Mouse (Mus musculus) C2C12 (cell line): ENCODE measurements around the gene Prl3d2. TPM values are rescaled to one million over a fixed set of nuclear protein-coding genes. Genes with fewer than 3 reads are reported as not detected.
A peak's percentile ranks its signal among the peaks of the same experiment; 100 is the strongest.
"Not testable (repeated sequence)": the region's sequence is repeated elsewhere in the genome, so short reads cannot be mapped to it uniquely, and the experiment has no call there.

ENCODE experiments used
- H3K27me3 ChIP-seq: one replicate; pipeline ENCODE4 v1.6.1; 2011; ENCODE audit not compliant: control insufficient read depth, insufficient read depth, insufficient read length
- H3K36me3 ChIP-seq: one replicate; pipeline ENCODE4 v1.6.1; 2011; ENCODE audit not compliant: control insufficient read depth, insufficient read depth
- H3K4me3 ChIP-seq: one replicate; pipeline ENCODE4 v1.5.1; 2011; ENCODE audit warnings: mild to moderate bottlenecking, control low read depth; ENCODE audit not compliant: poor library complexity, insufficient read depth, severe bottlenecking
- H3K79me2 ChIP-seq: one replicate; pipeline ENCODE4 v1.6.1; 2011; ENCODE audit not compliant: control insufficient read depth, insufficient read depth
- H3K79me3 ChIP-seq: one replicate; pipeline ENCODE4 v1.6.1; 2011; ENCODE audit warnings: low read depth, control low read depth
- H3ac ChIP-seq: one replicate; pipeline ENCODE3; 2011; ENCODE audit warnings: low read depth; ENCODE audit not compliant: control insufficient read depth, insufficient read length
- CEBPB ChIP-seq: IDR thresholded peaks from one replicate; pipeline ENCODE4 v1.6.1; 2011; ENCODE audit warnings: low read depth, mild to moderate bottlenecking, control low read depth, moderate library complexity
- CTCF ChIP-seq: IDR thresholded peaks from one replicate; pipeline ENCODE4 v1.5.1; 2011; ENCODE audit not compliant: control insufficient read depth, insufficient read depth, insufficient read length
- FOSL1 ChIP-seq: IDR thresholded peaks from one replicate; pipeline ENCODE4 v1.8.0; 2011; ENCODE audit warnings: mild to moderate bottlenecking, low read length; ENCODE audit not compliant: poor library complexity, insufficient read depth, severe bottlenecking
- MAX ChIP-seq: IDR thresholded peaks from one replicate; pipeline ENCODE4 v1.6.1; 2011; ENCODE audit warnings: mild to moderate bottlenecking, control low read depth
- MYOD1 ChIP-seq: IDR thresholded peaks from one replicate; pipeline ENCODE4 v1.6.1; 2011; ENCODE audit warnings: low read depth; ENCODE audit not compliant: control insufficient read depth, insufficient read length
- MYOG ChIP-seq: IDR thresholded peaks from one replicate; pipeline ENCODE4 v1.6.1; 2011; ENCODE audit not compliant: control insufficient read depth, insufficient read length; ENCODE audit errors: extremely low read depth
- USF1 ChIP-seq: IDR thresholded peaks from one replicate; pipeline ENCODE4 v1.6.1; 2011; ENCODE audit warnings: low read depth, mild to moderate bottlenecking, control low read depth, moderate library complexity
- long read RNA-seq, 2 experiments: library from polyadenylated mRNA; unstranded; transcript quantifications; one replicate each; pipeline ENCODE4 v2.0.0; 2019 to 2020
- polyA plus RNA-seq: library from polyadenylated mRNA; unstranded; fragments of >200 nt; fragmentation: generic; extraction: Trizol; gene quantifications from one replicate; pipeline ENCODE4 v1.2.1, GENCODE M21; 2012; ENCODE audit warnings: missing spikeins

Prl3d2 gene
- 0.21 TPM for polyA plus RNA-seq
- long read RNA-seq, experiment 1 = 0 reads
- long read RNA-seq, experiment 2 = 0 reads

DNA sequence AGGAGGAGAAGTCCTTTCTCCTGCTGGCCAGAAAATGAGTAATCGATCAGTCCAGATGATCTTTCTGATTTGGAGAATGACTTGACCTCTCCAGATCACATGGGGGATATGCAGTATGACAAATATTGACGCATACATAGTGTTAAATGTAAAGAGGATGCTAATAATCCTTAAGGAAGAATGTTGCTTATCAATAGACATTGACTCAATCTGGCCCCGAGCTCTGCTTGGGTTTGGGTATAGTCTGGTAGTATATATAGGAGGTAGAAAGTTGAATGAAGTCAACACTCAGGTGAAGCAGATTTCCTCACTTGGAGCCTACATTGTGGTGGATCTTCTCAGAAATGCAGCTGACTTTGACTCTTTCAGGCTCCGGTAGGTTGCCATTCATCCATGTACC lies at the start of gene Prl3d2:
Gene Prl3d2, plus strand, starts transcription at position 301 of the 400 bp plus-strand sequence.
- H3K79me2 ChIP-seq, H3K27me3 ChIP-seq, H3K4me3 ChIP-seq, H3ac ChIP-seq, H3K79me3 ChIP-seq, H3K36me3 ChIP-seq: not testable (repeated sequence)

DNA sequence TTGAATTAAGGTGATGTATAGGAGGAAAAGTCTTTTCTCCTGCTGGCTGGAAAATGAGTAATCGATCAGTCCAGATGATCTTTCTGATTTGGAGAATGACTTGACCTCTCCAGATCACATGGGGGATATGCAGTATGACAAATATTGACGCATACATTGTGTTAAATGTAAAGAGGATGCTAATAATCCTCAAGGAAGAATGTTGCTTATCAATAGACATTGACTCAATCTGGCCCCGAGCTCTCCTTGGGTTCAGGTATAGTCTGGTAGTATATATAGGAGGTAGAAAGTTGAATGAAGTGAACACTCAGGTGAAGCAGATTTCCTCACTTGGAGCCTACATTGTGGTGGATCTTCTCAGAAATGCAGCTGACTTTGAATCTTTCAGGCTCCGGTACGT lies 27.6 kb upstream of the Prl3d2 start, which contains the start of gene Prl3d1:
Gene Prl3d1, plus strand, starts transcription at position 301 of the 400 bp plus-strand sequence.
- H3K4me3 ChIP-seq, H3ac ChIP-seq, H3K36me3 ChIP-seq: not testable (repeated sequence)

DNA sequence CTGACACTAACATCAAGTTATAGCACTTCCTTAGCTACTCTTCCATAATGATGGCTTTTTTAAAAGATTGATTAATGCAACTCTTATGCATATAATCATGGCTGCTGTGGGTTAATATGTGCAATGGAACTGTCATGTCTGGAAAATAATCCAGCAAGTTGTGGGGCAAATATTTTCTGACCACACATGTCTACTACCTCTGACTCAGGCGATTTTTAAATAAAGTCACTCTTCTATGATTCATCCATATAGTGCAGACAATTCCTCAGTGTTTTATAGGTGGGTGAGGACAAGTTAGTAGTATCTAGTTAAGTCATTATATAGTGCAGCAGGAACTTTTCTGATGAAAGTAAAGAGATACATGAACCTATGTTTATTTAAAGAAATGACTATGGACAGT lies 26.8 kb downstream of the Prl3d2 start:
- Histone ChIP-seq H3K36me3 (no peaks in the 10 kb centered on the region), H3K4me3 (no peak overlapping the region), H3K79me3 (no peaks in the 10 kb centered on the region), H3K27me3 (no peaks in the 10 kb centered on the region), H3ac (no peak overlapping the region), H3K79me2 (no peaks in the 10 kb centered on the region)
- TF ChIP-seq MYOD1 = no peak
- peak; percentile 85 for TF ChIP-seq FOSL1
- no peak for TF ChIP-seq CTCF
- TF ChIP-seq MAX = no peak
- TF ChIP-seq CEBPB = peak; percentile 5
- TF ChIP-seq MYOG = no peak
- no peak for TF ChIP-seq USF1

More for the DNA sequence above, 27.6 kb upstream of the Prl3d2 start, which contains the start of gene Prl3d1:
- H3K79me3 ChIP-seq, H3K79me2 ChIP-seq, H3K27me3 ChIP-seq: not testable (repeated sequence)

DNA sequence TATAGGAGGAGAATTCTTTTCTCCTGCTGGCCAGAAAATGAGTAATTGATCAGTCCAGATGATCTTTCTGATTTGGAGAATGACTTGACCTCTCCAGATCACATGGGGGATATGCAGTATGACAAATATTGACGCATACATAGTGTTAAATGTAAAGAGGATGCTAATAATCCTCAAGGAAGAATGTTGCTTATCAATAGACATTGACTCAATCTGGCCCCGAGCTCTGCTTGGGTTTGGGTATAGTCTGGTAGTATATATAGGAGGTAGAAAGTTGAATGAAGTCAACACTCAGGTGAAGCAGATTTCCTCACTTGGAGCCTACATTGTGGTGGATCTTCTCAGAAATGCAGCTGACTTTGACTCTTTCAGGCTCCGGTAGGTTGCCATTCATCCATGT lies 35.0 kb downstream of the Prl3d2 start, which contains the start of gene Prl3d3:
Gene Prl3d3, plus strand, starts transcription at position 301 of the 400 bp plus-strand sequence.
- not testable (repeated sequence) for H3K79me2 ChIP-seq, H3K4me3 ChIP-seq, H3K36me3 ChIP-seq, H3K27me3 ChIP-seq, H3K79me3 ChIP-seq, H3ac ChIP-seq

Other genes starting within 250 kb of the Prl3d2 start
- not detected for gene Prl, start 64.1 kb upstream of the Prl3d2 start, polyA plus RNA-seq
- gene Prl3d1, start 27.5 kb upstream of the Prl3d2 start, polyA plus RNA-seq = not detected
- gene Prl3d3, start 35.1 kb downstream of the Prl3d2 start, polyA plus RNA-seq = 0.22 TPM
- gene Prl3c1, start 75.0 kb downstream of the Prl3d2 start, polyA plus RNA-seq = not detected
- not detected for gene Prl3b1, start 120.1 kb downstream of the Prl3d2 start, polyA plus RNA-seq
- gene Prl3a1, start 137.7 kb downstream of the Prl3d2 start, polyA plus RNA-seq = not detected
- 0.04 TPM for gene Prl6a1, start 190.9 kb downstream of the Prl3d2 start, polyA plus RNA-seq
- gene Prl8a2, start 224.0 kb downstream of the Prl3d2 start, polyA plus RNA-seq = not detected